Mouse (Mus musculus) lung, adult 2 months (tissue): ENCODE measurements around the gene Rplp1.

Source experiments
- CTCF ChIP-seq: fragments of 200-500 bp; IDR thresholded peaks from 2 replicates; pipeline ENCODE4 v1.5.1; 2011; ENCODE audit warnings: mild to moderate bottlenecking, low read length, control low read depth; ENCODE audit not compliant: insufficient read depth
- POLR2A ChIP-seq: fragments of 200-500 bp; IDR thresholded peaks from 2 replicates; pipeline ENCODE4 v1.6.1; 2011; ENCODE audit warnings: low read depth, mild to moderate bottlenecking, control low read depth, low read length, borderline replicate concordance; ENCODE audit errors: extremely low read depth

DNA sequence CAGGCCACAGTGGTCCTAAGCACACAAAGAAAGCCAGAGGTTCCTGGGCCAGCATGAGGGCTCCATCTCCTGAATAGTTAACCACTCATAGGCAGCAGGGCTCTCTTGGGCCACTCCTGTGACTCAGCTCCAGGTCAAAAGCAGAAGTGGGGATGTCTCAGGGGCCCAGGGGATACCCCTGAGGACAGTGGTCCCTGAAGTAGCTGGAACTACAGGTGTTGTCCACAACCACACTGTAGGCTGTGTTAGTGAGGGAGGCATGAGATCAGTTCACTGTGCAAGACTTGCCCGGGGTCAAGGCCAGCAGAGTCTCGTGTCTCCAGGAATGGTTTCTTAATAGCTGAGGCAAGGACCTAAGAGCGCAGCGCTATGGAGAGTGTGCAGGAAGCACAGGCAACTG is 12.8 kb downstream of the Rplp1 start:
- TF ChIP-seq POLR2A (no peak), CTCF (no peak)
